Mouse (Mus musculus) liver, adult 2 months (tissue): ENCODE results near the gene Rab9. TPM values are rescaled to one million over a fixed set of nuclear protein-coding genes. Genes with fewer than 3 reads are reported as not detected.

Experiments used
- DNase-seq: peaks from one replicate; pipeline ENCODE4 v3.0.0-alpha.2; 2011; ENCODE audit warnings: low read depth, low spot score; ENCODE audit errors: extremely low read depth
- H3K27ac ChIP-seq: fragments of 200-500 bp; replicated peaks from 2 replicates; pipeline ENCODE4 v1.5.1; 2012; ENCODE audit warnings: low read depth, mild to moderate bottlenecking, control low read depth, inconsistent platforms, low read length; ENCODE audit not compliant: insufficient read depth
- H3K27me3 ChIP-seq: fragments of 200-500 bp; 2 replicates; pipeline ENCODE4 v1.6.1; 2012; ENCODE audit warnings: mild to moderate bottlenecking, moderate library complexity, low read length, inconsistent platforms; ENCODE audit not compliant: control insufficient read depth, insufficient read depth
- H3K36me3 ChIP-seq: fragments of 200-500 bp; 2 replicates; pipeline ENCODE4 v1.6.1; 2012; ENCODE audit warnings: low read length, inconsistent platforms; ENCODE audit not compliant: control insufficient read depth, insufficient read depth
- H3K4me1 ChIP-seq: fragments of 200-500 bp; 2 replicates; pipeline ENCODE4 v1.6.1; 2011; ENCODE audit warnings: low read length; ENCODE audit not compliant: control insufficient read depth, insufficient read depth
- H3K4me3 ChIP-seq: fragments of 200-500 bp; 2 replicates; pipeline ENCODE4 v1.5.1; 2011; ENCODE audit warnings: low read depth, mild to moderate bottlenecking, control low read depth, low read length, moderate library complexity; ENCODE audit not compliant: insufficient read depth
- H3K79me2 ChIP-seq: fragments of 200-500 bp; 2 replicates; pipeline ENCODE4 v1.6.1; 2012; ENCODE audit warnings: inconsistent platforms, mild to moderate bottlenecking, low read length, moderate library complexity; ENCODE audit not compliant: control insufficient read depth, insufficient read depth
- H3K9ac ChIP-seq: fragments of 200-500 bp; 2 replicates; pipeline ENCODE4 v1.6.1; 2012; ENCODE audit warnings: low read depth, mild to moderate bottlenecking, control low read depth, inconsistent platforms, low read length
- CTCF ChIP-seq: fragments of 200-500 bp; IDR thresholded peaks from 2 replicates; pipeline ENCODE4 v1.5.1; 2011; ENCODE audit warnings: low read depth, low read length, control low read depth
- POLR2A ChIP-seq: fragments of 200-500 bp; IDR thresholded peaks from 2 replicates; pipeline ENCODE4 v1.6.1; 2011; ENCODE audit warnings: low read length, control low read depth; ENCODE audit not compliant: insufficient read depth; ENCODE audit errors: extremely low read depth
- WGBS: fragments of 180-500 bp; shearing (Covaris S2); methylation state at CpG from one replicate; pipeline ENCODE4 v1.1.7; 2018; 5-methylcytosine and 5-hydroxymethylcytosine counted together
- polyA plus RNA-seq: library from polyadenylated mRNA; depleted of rRNA; stranded (reverse); fragments of >200 nt; gene quantifications from 2 replicates; pipeline ENCODE4 v1.2.3, GENCODE M21; 2012
- total RNA-seq: library from RNA; depleted of rRNA; stranded (reverse); fragments of >200 nt; gene quantifications from 2 replicates; pipeline ENCODE4 v1.2.3, GENCODE M21; 2014

Rab9 gene
- total and polyA plus RNA-seq, 2 experiments = 11.6 to 65.5 TPM

DNA sequence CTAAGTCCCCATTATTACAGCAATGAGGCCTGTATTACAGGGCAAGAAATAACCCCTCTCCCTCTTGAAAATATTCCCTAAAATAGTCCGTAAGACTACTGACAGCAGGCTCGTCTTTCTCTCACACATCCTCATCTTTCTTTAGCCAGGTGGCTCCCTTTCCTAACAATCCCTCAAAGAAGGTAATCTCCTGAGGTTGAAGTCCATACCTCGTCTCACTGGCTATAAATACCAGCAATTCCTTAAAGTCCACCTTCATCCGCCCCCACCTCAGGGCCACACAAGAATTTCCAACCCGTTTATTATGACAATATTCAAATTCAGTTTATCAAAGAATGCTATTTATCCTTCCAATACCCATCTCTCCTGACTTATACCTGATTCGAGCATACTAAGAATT is 7.1 kb downstream of the Rab9 start:
- H3K27me3 ChIP-seq = no peaks in the 10 kb centered on the region
- no peak for DNase-seq
- H3K79me2 ChIP-seq = peaks cover 39% of the 10 kb centered on the region
- no peak overlapping the region for H3K27ac ChIP-seq
- H3K9ac ChIP-seq = no peak overlapping the region
- H3K4me3 ChIP-seq = no peak overlapping the region
- peaks cover 32% of the 10 kb centered on the region for H3K4me1 ChIP-seq
- 77% methylated on average over 6 of the region's 6 CpGs for WGBS
- H3K36me3 ChIP-seq = peaks cover 14% of the 10 kb centered on the region
- no peak for TF ChIP-seq POLR2A
- no peak for TF ChIP-seq CTCF

GRCm38 (mm10) chrX:166468321-166468720 is 11.3 kb downstream of the Rab9 start:
- H3K4me3 ChIP-seq = no peak overlapping the region
- H3K27ac ChIP-seq = no peak overlapping the region
- WGBS = 94% methylated on average over 7 of the region's 7 CpGs
- H3K9ac ChIP-seq = no peak overlapping the region
- H3K79me2 ChIP-seq = peaks cover 31% of the 10 kb centered on the region
- TF ChIP-seq POLR2A (no peak), CTCF (no peak)
- H3K36me3 ChIP-seq = peaks cover 4% of the 10 kb centered on the region
- no peaks in the 10 kb centered on the region for H3K27me3 ChIP-seq
- H3K4me1 ChIP-seq = peaks cover 14% of the 10 kb centered on the region
- no peak for DNase-seq

GRCm38 (mm10) chrX:166455525-166455924 is 24.1 kb downstream of the Rab9 start:
- Histone ChIP-seq H3K36me3 (peaks cover 8% of the 10 kb centered on the region; the same call in 1 of the 2 replicates), H3K9ac (no peak overlapping the region), H3K27ac (no peak overlapping the region), H3K4me1 (no peaks in the 10 kb centered on the region), H3K27me3 (no peaks in the 10 kb centered on the region), H3K4me3 (no peak overlapping the region), H3K79me2 (no peaks in the 10 kb centered on the region; the same call in 1 of the 2 replicates)
- 100% methylated on average over 1 of the region's 1 CpGs for WGBS
- TF ChIP-seq CTCF (no peak), POLR2A (no peak)
- DNase-seq = no peak

DNA sequence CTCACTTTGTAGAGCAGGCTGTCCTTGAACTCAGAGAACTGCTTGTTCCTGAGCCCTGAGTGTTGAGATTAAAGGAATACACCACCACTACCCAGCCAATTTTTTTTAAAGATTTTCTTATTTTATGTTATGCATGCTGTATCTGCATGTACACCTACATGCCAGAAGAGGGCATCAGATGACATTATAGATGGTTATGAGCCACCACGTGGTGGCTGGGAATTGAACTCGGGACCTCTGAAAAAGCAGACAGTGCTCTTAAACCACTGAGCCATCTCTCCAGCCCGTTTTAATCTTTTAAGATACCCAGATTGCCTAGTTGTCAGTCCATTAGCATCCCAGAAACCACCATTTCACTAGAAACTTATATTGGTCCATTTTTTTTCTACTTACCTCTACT is 25.3 kb downstream of the Rab9 start:
- no peak overlapping the region for H3K27ac ChIP-seq
- peaks cover 8% of the 10 kb centered on the region; the same call in 1 of the 2 replicates for H3K36me3 ChIP-seq
- no peaks in the 10 kb centered on the region for H3K79me2 ChIP-seq
- no peak for DNase-seq
- H3K27me3 ChIP-seq = no peaks in the 10 kb centered on the region
- H3K4me1 ChIP-seq = no peaks in the 10 kb centered on the region
- H3K9ac ChIP-seq = no peak overlapping the region
- WGBS = 89% methylated on average over 3 of the region's 3 CpGs
- TF ChIP-seq POLR2A (no peak), CTCF (no peak)
- H3K4me3 ChIP-seq = no peak overlapping the region

DNA sequence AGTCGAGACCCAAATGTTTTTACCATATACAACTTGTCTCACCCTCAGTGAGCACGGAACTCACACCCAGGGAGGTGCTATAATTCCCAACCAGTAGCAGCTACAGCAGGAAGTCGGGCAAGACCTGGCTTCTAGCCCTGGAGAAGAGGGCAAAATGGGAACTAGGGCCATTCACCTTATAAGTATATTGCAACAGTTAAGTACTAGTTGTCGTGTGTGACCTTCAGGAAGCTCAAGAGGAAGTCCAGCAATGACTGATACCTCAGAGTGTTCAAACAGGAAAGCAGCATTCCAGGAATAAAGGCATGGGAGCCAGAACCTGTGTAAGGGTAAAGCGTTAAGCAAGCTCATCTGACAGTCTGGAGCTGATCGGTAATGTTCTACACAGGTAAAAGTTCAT is 26.1 kb downstream of the Rab9 start:
- peaks cover 8% of the 10 kb centered on the region; the same call in 1 of the 2 replicates for H3K36me3 ChIP-seq
- TF ChIP-seq CTCF = no peak
- TF ChIP-seq POLR2A = no peak
- no peak overlapping the region for H3K9ac ChIP-seq
- no peaks in the 10 kb centered on the region for H3K79me2 ChIP-seq
- no peak overlapping the region for H3K4me3 ChIP-seq
- no peak overlapping the region for H3K27ac ChIP-seq
- 50% methylated on average over 6 of the region's 6 CpGs for WGBS
- H3K4me1 ChIP-seq = no peaks in the 10 kb centered on the region
- DNase-seq = no peak
- no peaks in the 10 kb centered on the region for H3K27me3 ChIP-seq

DNA sequence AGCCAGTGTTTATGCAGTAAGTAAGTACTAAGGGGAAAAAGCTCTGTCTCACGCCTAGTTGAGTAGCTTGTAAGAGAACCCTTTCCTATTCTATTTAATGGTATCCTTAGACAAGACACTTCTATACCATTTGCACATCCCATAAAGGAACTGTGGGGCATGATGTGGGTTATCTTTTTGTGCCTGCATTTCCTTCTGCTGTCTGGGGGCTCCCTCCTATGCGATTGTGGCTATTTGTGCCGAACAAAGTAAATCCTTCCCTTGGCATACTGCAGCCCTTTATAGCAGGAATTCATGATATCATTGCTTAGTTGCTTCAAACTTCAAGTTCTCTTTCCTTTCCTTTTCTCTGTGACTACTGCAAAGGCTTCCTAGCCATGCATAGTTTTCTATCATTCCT is 35.1 kb downstream of the Rab9 start:
- no peak overlapping the region for H3K27ac ChIP-seq
- peaks cover 2% of the 10 kb centered on the region; the same call in 1 of the 2 replicates for H3K79me2 ChIP-seq
- H3K9ac ChIP-seq = no peak overlapping the region
- 91% methylated on average over 3 of the region's 3 CpGs for WGBS
- no peak for DNase-seq
- no peaks in the 10 kb centered on the region for H3K36me3 ChIP-seq
- no peaks in the 10 kb centered on the region for H3K4me1 ChIP-seq
- TF ChIP-seq CTCF (no peak), POLR2A (no peak)
- no peaks in the 10 kb centered on the region for H3K27me3 ChIP-seq
- H3K4me3 ChIP-seq = no peak overlapping the region
